Mouse (Mus musculus): Measurements from ENCODE around the gene C730034F03Rik.
"Not testable (repeated sequence)": the region's sequence is repeated elsewhere in the genome, so short reads cannot be mapped to it uniquely, and the experiment has no call there.

C730034F03Rik gene

DNA sequence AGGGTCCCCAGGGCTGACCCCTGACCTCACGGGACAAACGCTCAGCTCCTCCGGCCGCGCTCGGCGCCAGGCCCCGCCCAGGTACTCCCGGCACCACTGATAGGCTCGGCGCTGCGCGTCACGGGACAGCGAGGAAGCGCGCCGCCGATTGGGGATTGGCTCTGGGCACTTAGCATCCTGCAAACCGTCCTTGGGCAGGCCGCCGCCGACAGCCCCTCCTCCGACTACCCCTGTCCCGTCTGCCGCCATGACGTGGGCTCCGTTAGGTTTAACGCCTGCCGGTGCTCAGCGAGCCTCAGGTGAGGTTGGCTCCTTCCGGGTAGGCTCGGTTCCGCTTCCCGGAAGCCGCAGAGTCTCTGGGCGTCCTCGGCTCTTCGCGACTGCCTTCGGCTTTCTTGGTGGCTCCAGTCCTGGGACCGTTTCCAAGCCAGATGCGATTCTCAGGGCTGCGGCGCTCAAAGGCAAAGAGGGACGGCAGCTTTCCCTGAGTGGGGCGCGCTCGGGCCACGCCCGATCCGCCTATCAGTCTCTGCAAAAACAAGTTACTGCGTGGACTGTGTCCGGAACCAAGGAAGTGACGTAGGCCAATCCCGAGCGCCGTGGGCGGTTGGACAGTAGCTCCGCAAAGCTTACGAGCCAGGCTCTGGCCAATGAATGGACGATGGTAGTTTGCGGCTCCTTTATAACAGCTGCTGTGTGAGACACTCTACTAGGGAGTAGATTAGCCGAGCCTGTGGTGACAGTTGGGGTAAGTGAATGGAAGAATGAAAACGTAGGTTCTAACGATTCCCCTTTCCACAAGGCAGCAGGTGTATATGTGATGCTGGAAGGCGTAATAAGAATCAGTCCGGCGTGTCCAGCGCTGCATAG lies at the start of gene C730034F03Rik, which contains the start of the genes Gm44502 and Chkb:
TSS of gene C730034F03Rik (plus strand) at position 238 of the 870 bp plus-strand sequence.
TSS of gene Gm44502 (minus strand) at position 345 of the 870 bp plus-strand sequence.
TSS of gene Chkb (minus strand) at position 557 of the 870 bp plus-strand sequence.
- in situ Hi-C loops (cut with MboI): no loop called here

DNA sequence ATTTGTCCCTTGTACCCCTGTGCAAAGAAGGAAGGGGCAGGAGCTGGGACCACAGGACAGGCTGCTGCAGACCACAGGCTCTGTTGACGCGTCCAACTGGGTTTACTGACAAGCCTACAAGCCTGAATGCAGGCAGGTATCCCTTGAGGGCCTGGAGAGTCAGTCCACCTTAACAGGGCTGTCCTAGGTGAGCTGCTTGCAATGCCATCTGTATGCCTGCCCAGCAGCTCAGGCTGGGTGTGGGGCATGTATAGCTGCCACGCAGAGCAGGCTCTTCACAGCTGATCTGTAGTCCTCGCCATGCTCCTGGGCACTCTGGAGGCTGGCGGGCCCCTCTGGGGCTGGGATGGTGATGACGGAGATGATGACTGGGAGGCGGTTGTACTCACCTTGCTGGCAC lies 44.8 kb upstream of the C730034F03Rik start, which contains the start of gene Klhdc7b:
TSS of gene Klhdc7b (plus strand) at position 301 of the 400 bp plus-strand sequence.
- in situ Hi-C loops (cut with MboI): no loop called here

DNA sequence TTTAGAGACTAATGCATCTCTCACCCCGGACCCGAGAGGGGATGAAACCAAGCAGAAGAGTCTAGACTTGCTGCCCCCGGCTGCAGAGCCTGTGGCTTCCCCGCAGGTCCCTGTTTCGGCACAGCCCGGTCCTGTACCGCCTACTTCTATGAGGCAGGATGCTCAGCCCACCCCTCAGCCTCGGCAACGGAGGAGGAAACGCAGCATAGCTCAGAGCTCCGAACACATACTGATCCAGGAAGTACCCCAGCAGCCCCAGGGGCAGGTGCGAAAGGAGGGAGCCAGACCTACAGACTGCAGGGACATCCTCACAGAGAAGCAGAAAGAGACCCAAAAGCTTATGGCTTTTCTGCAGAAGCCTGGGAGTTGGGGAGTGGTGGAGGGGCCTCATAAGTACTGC lies 42.3 kb upstream of the C730034F03Rik start:
- in situ Hi-C loops (cut with MboI): no loop called here

DNA sequence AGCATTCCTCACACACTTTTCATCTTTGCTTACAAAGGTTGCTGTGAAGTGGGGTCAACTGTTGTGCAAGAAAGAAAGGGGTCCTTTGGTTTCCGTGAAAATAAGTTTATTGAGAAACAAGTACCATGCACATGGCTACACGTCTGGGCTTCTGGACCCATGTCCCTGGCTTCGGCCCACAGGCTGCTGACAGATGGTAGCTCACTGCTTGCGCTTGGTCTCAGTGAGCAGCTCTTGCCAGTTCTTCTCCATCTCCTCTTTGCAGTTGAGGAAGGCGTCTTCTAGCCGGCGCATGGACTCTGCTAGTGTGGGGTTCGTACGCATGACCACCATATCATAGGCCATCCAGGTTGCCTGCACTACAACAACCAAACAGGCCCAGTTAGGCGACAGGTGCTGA lies 39.3 kb upstream of the C730034F03Rik start:
- in situ Hi-C loops (cut with MboI): no loop called here

DNA sequence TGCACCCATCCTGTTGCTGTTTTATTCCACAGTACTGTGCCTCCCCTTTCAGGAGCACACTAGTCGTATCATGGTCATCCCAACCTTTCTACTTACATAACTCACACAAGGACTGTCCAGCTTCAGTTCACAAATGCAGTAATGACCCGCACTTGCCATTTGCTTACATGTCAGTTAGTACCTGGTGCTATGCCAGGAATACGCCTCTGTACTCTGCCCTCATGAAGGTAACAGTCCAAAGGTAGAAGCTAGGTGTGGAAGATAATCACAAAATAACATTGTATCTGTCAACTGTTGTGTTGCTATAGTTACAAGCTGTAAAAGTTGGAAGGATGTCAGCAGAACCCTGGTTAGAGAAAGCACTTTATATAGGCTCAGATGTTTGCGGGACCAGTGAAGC lies 32.5 kb upstream of the C730034F03Rik start:
- in situ Hi-C loops (cut with MboI): no loop called here

DNA sequence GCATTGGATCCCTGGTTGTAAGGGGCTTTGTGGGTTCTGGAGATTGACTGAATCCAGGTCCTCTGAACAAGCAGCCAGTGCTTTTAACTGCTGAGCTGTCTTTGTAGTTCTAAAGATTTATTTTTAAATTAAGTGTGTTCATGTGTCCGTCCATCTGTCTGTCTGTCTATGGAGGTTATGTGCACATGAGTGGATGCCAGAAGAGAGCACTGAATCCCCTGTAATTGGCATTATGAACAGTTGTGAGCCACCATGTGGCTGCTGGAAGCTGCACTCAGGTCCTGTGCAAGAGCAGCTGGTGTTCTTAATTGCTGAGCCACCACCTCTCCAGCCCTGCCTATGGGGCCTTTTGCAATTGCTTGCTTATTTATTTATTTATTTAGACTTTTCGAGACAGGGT lies 31.2 kb upstream of the C730034F03Rik start:
- in situ Hi-C loops (cut with MboI): no loop called here

DNA sequence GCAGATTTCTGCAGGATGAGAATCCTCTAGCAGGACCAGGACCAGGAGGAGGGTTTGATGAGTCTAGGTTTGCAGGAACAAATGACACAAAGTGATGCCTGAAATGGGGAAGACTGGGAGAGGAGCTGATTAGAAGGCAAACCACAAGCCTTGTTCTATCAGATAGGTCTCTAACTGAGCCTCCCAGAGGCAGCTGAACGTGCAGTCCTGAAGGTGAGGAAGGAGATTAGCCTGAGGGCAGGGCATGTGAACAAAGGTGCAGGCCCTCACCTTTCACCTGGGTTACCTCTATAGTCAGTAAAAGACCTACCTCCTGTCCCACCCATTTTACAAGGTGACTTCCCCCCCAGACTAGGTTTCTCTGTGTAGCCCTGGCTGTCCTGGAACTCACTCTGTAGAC lies 29.7 kb upstream of the C730034F03Rik start:
- in situ Hi-C loops (cut with MboI): no loop called here

DNA sequence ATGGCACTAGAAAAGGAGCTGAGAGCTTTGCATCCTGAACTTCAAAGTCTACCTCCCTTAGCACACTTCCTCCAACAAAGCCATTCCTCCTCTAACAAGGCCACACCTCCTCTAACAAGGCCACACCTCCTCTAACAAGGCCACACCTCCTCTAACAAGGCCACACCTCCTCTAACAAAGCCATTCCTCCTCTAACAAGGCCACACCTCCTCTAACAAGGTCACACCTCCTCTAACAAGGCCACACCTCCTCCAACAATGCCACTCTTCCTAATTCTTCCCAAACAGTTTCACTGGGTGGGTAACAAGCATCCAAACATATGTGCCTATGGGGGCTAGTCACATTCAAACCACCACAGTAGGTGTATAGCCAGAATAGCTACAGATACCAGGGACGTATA lies 26.9 kb upstream of the C730034F03Rik start:
- in situ Hi-C loops (cut with MboI): no loop called here

DNA sequence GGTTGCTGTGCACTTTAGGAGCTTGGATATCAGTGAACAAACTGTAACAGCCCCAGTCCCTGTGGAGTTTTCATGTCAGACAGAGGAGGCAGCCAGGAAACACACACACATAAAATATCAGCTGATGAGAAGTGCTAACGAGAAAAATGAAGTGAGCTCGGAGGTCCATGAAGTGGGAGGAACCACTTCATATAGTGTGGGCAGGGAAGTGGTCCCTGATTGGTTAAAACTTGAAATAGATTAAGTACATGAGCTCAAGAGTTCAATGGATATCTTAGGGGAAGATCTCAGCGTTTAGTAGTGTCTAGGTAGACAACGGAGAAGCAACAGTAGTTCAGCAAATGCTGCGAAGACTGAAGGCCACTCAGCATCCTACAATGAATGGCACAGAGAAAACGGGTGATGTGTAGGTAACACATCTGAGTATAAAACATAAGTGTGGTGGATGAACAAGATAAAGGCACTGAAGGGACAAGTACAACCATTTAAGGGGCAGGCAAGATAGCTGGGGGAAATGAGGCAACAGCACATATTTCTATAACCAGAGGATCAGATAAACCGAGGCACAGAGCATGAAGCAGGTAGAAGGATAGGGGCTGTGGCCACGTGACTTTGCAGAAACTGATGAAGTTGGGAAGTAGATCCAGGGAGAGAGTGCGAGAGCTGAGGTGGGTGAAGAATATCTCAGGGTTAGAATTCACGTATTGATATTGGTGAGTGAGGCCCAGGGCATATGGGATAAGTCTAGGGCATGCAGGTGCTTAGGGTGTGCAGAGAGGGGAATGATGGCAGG lies 24.4 kb upstream of the C730034F03Rik start:
- in situ Hi-C loops (cut with MboI): no loop called here

DNA sequence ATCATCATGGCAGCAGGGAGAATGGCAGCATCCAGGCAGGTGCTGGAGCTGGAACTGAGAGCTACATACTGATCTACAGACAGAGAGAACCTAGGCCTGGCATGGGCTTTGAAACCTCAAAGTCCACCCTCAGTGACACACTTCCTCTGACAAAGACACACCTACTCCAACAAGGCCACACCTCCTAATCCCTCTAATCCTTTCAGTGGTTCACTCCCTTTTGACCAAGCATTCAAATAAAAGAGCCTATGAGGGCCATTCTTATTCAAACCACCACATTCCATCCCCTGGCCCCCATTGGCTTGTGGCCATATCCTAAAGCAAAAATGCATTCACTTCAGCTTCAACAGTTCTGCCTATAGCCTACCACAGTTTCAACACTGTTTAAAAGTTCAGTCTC lies 22.7 kb upstream of the C730034F03Rik start:
- in situ Hi-C loops (cut with MboI): no loop called here

DNA sequence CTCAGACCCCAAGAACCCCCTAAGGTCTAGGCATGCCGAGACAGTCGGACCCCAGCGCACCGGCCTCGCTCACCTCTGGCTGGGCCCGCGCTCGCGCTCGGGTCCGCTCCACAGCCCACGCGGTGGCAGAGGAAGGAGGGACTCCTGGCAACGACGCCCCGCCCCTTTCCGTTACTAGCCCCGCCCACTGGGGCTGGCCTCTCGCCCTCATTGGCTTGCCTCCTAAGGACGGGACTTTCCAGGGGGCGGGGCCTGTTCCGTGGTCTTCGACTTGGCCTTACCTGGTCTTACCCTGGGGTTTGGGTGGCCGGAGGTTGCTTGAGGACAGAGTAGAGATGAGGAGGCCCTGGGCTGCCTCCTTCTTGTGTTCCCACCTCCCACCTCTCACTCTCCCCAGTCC lies 19.3 kb upstream of the C730034F03Rik start, which contains the start of gene Syce3:
TSS of gene Syce3 (minus strand) at position 386 of the 400 bp plus-strand sequence.
- in situ Hi-C loops (cut with MboI): no loop called here

DNA sequence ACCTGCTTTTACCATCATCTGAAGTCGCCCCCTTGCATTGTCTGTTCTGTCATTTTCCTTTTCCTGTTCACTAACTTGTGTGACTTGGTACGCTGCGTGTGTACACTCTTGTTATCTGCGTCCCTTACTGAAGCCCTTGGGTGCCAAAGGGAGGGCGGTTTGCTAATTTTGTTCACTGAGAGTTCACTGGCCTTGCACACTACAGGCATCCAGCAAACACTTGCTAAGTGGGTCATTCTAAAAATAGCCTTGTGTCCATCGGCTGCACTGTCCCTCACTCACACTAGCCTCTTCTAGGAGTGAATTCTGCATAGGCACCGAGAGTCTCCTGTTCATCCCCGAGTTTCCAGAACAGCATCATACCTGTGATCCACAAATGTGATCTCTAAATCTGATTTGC lies 14.1 kb upstream of the C730034F03Rik start:
- in situ Hi-C loops (cut with MboI): no loop called here

DNA sequence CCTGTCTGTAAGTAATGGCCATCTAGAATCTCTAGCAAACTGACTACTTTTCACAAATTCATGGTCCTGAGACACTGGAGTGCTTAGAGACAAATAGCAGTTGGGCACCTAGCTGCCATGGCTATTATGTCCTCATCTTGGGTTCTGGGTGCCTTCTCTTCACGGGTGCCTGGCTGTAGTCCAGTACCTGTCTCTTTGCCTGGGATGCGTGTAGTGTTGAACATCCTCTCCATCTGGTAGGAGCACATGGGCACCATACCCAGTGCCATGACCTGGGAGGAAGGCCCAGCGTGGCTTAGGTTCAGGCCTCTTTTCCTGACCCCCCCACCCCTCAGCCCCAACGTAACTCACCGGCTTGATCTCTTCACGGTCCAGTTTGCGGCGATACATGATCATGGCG lies 7.5 kb upstream of the C730034F03Rik start:
- in situ Hi-C loops (cut with MboI): no loop called here

DNA sequence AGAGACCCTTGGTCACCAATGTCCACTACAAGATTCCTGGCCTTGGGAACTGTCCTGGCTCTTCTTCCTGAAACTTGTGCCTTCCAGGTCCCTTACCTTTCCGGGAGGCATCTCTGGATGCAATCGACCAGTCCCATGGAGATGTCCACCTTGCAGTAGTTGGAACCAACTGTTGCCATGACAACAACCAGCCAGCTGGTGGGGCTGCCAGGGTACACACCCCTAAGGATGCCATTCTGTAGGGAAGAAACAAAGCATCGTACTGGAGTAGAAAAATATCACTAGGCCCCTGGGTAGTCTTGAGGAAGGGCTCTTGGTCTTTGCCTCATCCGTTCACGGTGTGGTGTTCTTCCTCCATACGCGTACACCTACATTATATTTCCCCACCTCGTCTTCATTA lies 4.8 kb upstream of the C730034F03Rik start:
- in situ Hi-C loops (cut with MboI): no loop called here

DNA sequence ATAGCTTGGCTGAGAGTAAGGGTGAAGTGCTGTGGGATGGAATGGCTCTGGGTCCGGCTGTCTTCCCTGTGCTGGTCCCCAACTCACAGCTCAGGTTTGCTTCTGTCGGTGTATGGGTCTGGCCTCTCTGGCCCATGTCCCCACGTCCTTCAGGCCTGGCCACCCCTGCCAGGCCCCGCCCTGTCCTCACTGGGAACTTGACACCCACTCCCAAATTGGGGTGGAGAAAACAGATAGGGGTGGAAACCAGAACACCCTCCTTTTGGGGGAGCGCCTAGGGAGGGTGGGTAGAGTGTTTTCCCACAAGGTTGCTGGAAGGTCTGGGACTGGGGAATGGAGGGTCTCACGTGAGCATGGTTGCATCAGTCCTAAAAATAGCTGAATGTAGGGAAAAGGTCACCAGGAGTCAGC lies 3.7 kb upstream of the C730034F03Rik start, which contains the start of gene Cpt1b:
TSS of gene Cpt1b (minus strand) at position 153 of the 411 bp plus-strand sequence.
- in situ Hi-C loops (cut with MboI): no loop called here

DNA sequence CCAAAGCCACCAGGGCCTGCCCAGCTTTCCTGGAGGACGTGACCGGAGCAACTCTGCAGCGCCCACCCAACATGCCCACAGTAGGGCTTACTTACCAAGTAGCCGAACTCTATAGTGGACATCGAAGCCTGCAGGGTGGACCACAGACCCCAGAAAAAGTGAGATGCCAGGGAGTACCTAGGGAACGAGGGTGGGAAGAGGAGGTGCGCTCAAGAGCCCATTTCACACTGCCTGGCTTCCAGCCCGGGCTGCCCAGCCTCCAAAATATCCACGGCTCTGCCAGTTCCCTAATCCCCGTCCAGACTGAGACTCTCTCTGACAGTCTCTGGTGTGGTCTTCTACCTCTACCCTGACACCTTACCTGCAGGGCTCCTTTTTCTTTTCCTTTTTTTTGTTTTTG lies 2.7 kb upstream of the C730034F03Rik start:
- in situ Hi-C loops (cut with MboI): no loop called here

DNA sequence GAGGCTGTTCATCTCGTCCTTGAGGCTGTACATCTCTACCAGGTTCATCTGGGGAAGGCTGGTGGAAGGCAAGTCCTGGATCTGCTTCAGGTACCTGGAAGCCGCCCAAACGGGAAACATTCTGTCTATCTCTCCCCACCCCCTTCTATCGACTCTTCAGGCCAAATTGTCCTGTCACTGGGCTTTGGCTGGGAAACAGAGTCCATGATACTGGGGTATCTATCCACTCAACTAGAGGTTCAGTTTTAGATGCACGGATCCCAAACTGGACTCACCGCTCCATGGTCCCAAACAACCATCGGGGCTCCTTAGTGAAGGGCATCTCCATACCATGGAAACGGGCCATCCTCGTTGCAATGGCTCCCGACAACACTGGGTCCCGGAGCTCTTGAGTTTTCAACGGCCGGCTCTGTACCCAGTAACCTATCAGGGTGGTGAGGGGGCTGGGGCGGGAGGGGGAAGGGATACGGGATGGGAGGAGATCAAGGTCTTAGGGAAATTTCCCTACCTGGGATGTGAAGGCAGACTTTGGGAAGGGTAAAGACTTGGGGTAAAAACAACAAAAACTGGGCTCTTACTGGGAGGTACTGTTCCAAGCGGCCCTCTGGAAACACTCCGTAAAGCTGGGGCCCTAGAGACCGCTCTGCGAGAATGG lies 1.1 kb upstream of the C730034F03Rik start:
- in situ Hi-C loops (cut with MboI): no loop called here

DNA sequence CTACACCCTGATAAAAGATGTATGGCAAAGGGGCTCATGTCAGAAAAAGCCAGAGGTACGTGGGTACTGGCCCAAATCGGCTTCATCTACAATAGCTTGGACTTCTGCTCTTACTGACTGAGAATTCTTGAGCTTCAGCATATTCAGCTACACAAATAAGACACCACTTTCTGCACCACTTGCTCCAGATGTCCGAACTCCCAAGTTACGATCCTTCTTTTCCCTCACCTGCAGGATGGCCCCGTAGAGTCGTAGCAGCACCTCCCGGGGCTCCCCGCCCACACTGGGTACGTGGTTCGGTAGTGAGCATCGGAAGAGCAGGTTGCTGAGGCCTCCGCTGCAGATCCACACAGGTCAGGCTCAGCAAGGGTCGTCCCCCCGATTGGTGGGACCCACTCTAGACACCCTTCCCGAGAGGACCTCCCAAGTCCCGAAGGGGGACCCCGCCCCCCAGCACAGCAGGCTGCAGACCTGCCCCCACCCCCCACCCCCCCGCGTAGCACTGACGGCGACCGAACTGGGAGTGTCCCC lies 503 bp upstream of the C730034F03Rik start:
- in situ Hi-C loops (cut with MboI): no loop called here

DNA sequence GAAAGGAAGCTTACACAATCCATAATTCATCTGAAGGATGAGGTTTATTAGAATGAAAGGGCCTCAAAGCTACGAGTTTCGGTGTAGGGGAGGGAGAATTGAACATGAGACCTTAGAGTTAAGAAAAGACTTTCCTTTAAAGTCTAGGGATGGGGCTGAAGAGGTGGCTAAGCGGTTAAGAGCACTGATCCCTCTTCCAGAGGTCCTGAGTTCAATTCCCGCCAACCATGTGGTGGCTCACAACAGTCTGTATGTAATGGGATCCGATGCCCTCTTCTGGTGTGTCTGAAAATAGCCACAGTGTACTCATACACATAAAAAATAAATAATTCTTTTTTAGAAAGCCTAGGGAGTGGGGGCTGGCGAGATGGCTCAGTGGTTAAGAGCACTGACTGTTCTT lies 952 bp downstream of the C730034F03Rik start:
- in situ Hi-C loops (cut with MboI): no loop called here

DNA sequence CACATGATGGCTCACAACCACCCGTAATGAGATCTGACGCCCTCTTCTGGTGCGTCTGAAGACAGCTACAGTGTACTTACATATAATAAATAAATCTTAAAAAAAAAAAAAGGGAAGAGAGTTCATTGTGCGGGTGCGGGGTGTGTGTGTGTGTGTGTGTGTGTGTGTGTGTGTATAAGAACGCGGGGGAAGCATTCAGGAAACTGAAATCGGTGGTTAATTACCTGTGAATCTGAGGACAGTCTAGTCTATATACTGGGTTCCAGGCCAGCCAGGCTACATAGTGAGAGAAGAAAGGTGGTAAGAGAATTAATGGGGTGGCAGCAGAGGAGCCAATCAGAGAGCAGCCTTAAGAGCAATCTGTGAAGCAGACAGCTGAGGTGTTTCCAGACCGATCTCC lies 1.4 kb downstream of the C730034F03Rik start:
- in situ Hi-C loops (cut with MboI): not testable (repeated sequence)

DNA sequence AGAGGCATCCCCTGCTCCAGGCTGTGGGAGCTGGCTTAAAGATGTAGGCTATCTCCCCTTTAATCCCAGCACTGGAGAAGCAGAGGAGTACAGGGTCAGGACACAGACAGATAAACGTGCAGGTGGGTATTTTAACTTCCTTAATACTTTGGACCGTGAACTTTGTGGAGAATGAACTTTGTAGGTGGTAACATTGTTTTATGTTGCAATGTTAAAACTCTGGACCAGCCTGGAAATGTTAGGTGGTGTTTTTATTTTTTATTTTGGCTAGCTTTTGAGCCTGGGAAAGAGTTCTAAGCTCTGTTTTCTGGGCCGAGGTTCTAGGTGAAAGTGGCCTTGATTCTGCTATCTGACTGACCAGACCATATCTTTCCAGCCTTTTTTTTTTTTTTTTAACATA lies 1.9 kb downstream of the C730034F03Rik start:
- in situ Hi-C loops (cut with MboI): no loop called here

DNA sequence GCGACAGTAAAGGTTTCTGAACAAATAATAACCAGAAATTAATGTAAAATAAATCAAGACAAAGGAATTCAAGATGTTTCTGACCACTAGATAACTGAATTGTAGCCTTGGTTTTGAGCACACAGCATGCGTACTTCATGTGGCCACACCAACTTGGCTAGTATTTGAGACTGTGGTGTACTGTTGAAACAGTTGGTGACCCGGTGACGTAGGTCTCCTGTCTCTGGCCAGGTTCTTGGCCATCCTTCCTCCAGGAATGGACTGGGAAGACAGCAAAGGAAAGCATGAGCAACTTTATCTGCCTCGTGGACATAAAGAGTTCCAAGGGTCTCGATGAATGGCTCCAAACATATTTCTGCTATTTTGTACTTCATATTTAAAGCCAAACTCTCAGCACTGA lies 2.4 kb downstream of the C730034F03Rik start:
- in situ Hi-C loops (cut with MboI): no loop called here
